14 mouse cellular contexts compared by ENCODE assay signal in genomic region chr1:174501011-174501410, GRCm38 (mm10). TPM values are rescaled to one million over a fixed set of nuclear protein-coding genes. Genes with fewer than 3 reads are reported as not detected.
DNase-seq lines count a peak whose midpoint lies in the region; ATAC-seq and TF ChIP-seq lines count a peak whose summit lies in the region.
"Had no signal": no experiment of that assay in that cellular context is flagged by ENCODE, and none has a peak within 500 bp of the region (broad histone marks: within the 10 kb centered on the region; RNA-seq: fewer than 3 reads in every experiment).

No protein-coding gene starts in this region.

- 70% methylated on average over 1 of the region's 1 CpGs for WGBS in heart, embryonic 13.5 days
- 7% methylated on average over 1 of the region's 1 CpGs for WGBS in forebrain, embryonic 14.5 days
- 19% methylated on average over 1 of the region's 1 CpGs for WGBS in midbrain, embryonic 11.5 days

- no peaks in the 10 kb centered on the region for H3K9me3 ChIP-seq in heart, embryonic 13.5 days
- no peaks in the 10 kb centered on the region for H3K9me3 ChIP-seq in forebrain, embryonic 14.5 days (replicated peaks; ENCODE audit: control insufficient read depth, low read length)
- H3K9me3 ChIP-seq in midbrain, embryonic 11.5 days (ENCODE audit: control insufficient read depth, low read length) = no peaks in the 10 kb centered on the region

- no peak for TF ChIP-seq CTCF in cortical plate, adult 2 months (IDR thresholded peaks at IDR 0.05; ENCODE audit: extremely low read depth, insufficient read depth, low read length)

- peak overlapping the region; percentile 98 for H3K4me2 ChIP-seq in heart, embryonic 13.5 days
- peak overlapping the region; percentile 97 for H3K4me2 ChIP-seq in forebrain, embryonic 14.5 days (ENCODE audit: low read length)
- H3K4me2 ChIP-seq in midbrain, embryonic 11.5 days = peak overlapping the region; percentile 89; the same call in 1 of the 2 replicates

- intact Hi-C loops in heart, postnatal 14 days (cut with DNase I) = no loop called here

- no peak overlapping the region for H3K9ac ChIP-seq in heart, embryonic 13.5 days
- H3K9ac ChIP-seq in forebrain, embryonic 14.5 days (ENCODE audit: low read length) = no peak overlapping the region
- no peak overlapping the region for H3K9ac ChIP-seq in midbrain, embryonic 11.5 days (ENCODE audit: low read length)

- TF ChIP-seq POLR2A in cortical plate, adult 2 months (IDR thresholded peaks at IDR 0.05; ENCODE audit: extremely low read depth, insufficient read depth, low read length) = no peak

- DNase-seq in heart, postnatal 14 days = no peak
- DNase-seq in forebrain, embryonic 14.5 days (ENCODE audit: low spot score) = no peak
- peak; percentile 91 for DNase-seq in midbrain, embryonic 11.5 days (ENCODE audit: low spot score, missing footprints)
- no peak for DNase-seq in urinary bladder, adult 2 months (ENCODE audit: low spot score)
- no peak for DNase-seq in gastrocnemius, adult 8-10 months (ENCODE audit: low spot score in 2 of 2)
- DNase-seq: lung, adult 2 months had no signal

- H3K27ac ChIP-seq in heart, embryonic 13.5 days (replicated peaks) = no peak overlapping the region
- H3K27ac ChIP-seq in cortical plate, adult 2 months (ENCODE audit: insufficient read depth, low read length) = no peak overlapping the region
- no peak overlapping the region; the same call in 1 of the 2 replicates for H3K27ac ChIP-seq in forebrain, embryonic 14.5 days (ENCODE audit: low read depth, low read length)
- H3K27ac ChIP-seq in midbrain, embryonic 11.5 days (ENCODE audit: low read depth, low read length) = peak overlapping the region; percentile 82

- H3K4me1 ChIP-seq in heart, embryonic 13.5 days = peaks cover 22% of the 10 kb centered on the region
- peaks cover 2% of the 10 kb centered on the region for H3K4me1 ChIP-seq in cortical plate, adult 2 months (ENCODE audit: control insufficient read depth, insufficient read depth, low read length)
- H3K4me1 ChIP-seq in forebrain, embryonic 14.5 days (ENCODE audit: control insufficient read depth, insufficient read depth, low read length) = peaks cover 14% of the 10 kb centered on the region
- H3K4me1 ChIP-seq in midbrain, embryonic 11.5 days (ENCODE audit: control insufficient read depth, insufficient read depth, low read length) = peaks cover 23% of the 10 kb centered on the region

- no peaks in the 10 kb centered on the region for H3K36me3 ChIP-seq in heart, embryonic 13.5 days
- no peaks in the 10 kb centered on the region for H3K36me3 ChIP-seq in forebrain, embryonic 14.5 days (ENCODE audit: control insufficient read depth, insufficient read depth, low read length)
- H3K36me3 ChIP-seq in midbrain, embryonic 11.5 days (ENCODE audit: control insufficient read depth, insufficient read depth, low read length) = no peaks in the 10 kb centered on the region

- ATAC-seq in heart, embryonic 13.5 days (ENCODE audit: extremely low read depth, insufficient number of reproducible peaks, low FRiP score, low TSS enrichment) = no peak
- ATAC-seq in forebrain, embryonic 14.5 days = no peak
- ATAC-seq in midbrain, embryonic 11.5 days (ENCODE audit: low FRiP score) = 0 out of 2 replicates have a peak, but pooled peaks have one; percentile 3
- ATAC-seq in monocyte, adult 5-6 weeks (replicated peaks; ENCODE audit: insufficient number of reproducible peaks, low FRiP score, low TSS enrichment, poor library complexity, severe bottlenecking) = no peak

- no peak overlapping the region; the same call in 1 of the 2 replicates for H3K4me3 ChIP-seq in heart, embryonic 13.5 days
- H3K4me3 ChIP-seq in cortical plate, adult 2 months (ENCODE audit: insufficient read depth, low read length) = peak overlapping the region; percentile 97; the same call in 1 of the 2 replicates
- H3K4me3 ChIP-seq in forebrain, embryonic 14.5 days (ENCODE audit: low read depth, low read length) = no peak overlapping the region
- no peak overlapping the region; the same call in 1 of the 2 replicates for H3K4me3 ChIP-seq in midbrain, embryonic 11.5 days (ENCODE audit: low read depth, low read length)

- H3K27me3 ChIP-seq in heart, embryonic 13.5 days (replicated peaks) = peaks cover 32% of the 10 kb centered on the region
- no peaks in the 10 kb centered on the region for H3K27me3 ChIP-seq in forebrain, embryonic 14.5 days (replicated peaks; ENCODE audit: control insufficient read depth, insufficient read depth, low read length)
- no peaks in the 10 kb centered on the region for H3K27me3 ChIP-seq in midbrain, embryonic 11.5 days (ENCODE audit: control insufficient read depth, insufficient read depth, low read length)

RNA-seq across cellular contexts. Expression of gene Fmn2, which starts 0.6 kb away (rescaled TPM):
- polyA plus RNA-seq in heart, embryonic 13.5 days (2015; fragmentation: Nextera tagmentation; extraction: Ambion mirVana) = 0.32 and 0.39 TPM in 2 replicates
- under 1 TPM; 0.20 to 0.33 TPM for total RNA-seq in heart, postnatal 14 days (2021)
- polyA plus RNA-seq in cortical plate, adult 2 months (2012; rRNA removed) = 30.3 and 30.6 TPM in 2 replicates
- 5.0 and 6.4 TPM in 2 replicates for polyA plus RNA-seq in forebrain, embryonic 14.5 days (2014; fragmentation: Nextera tagmentation; extraction: Ambion mirVana)
- 8.2 and 9.0 TPM in 2 replicates for polyA plus RNA-seq in midbrain, embryonic 11.5 days (2014; fragmentation: Nextera tagmentation; extraction: Ambion mirVana)
- total RNA-seq in monocyte, adult 5-6 weeks (2017) = 0.10 TPM in 2 of 3 replicates, not detected in the other
- polyA plus RNA-seq in urinary bladder, adult 2 months (2012; rRNA removed) = 0.04 and 0.09 TPM in 2 replicates
- total RNA-seq in gastrocnemius, adult 8-10 months (2022) = under 1 TPM; 0.07 to 0.46 (median 0.31) TPM

RNA-seq across cellular contexts. Expression of gene Olfr220, which starts 59.1 kb away (rescaled TPM):
- not detected in 2 replicates for polyA plus RNA-seq in heart, embryonic 13.5 days (2015; fragmentation: Nextera tagmentation; extraction: Ambion mirVana)
- total RNA-seq in heart, postnatal 14 days (2021) = not detected
- polyA plus RNA-seq in cortical plate, adult 2 months (2012; rRNA removed) = not detected in 2 replicates
- not detected in 2 replicates for polyA plus RNA-seq in forebrain, embryonic 14.5 days (2014; fragmentation: Nextera tagmentation; extraction: Ambion mirVana)
- not detected in 2 replicates for polyA plus RNA-seq in midbrain, embryonic 11.5 days (2014; fragmentation: Nextera tagmentation; extraction: Ambion mirVana)
- total RNA-seq in monocyte, adult 5-6 weeks (2017) = not detected in 3 replicates
- polyA plus RNA-seq in urinary bladder, adult 2 months (2012; rRNA removed) = not detected in 2 replicates
- total RNA-seq in gastrocnemius, adult 8-10 months (2022) = not detected
- total RNA-seq: adrenal gland, adult 18-20 months; gastrocnemius, adult 18-20 months; hematopoietic stem cell, adult 5-6 weeks; left cerebral cortex, postnatal 4 days had no signal
- polyA plus RNA-seq: embryonic facial prominence, embryonic 11.5 days; lung, adult 2 months had no signal
